Mouse (Mus musculus): Measurements from ENCODE around the gene Fat1.

- no peak for TF ChIP-seq CTCF (IDR thresholded peaks at IDR 0.05; ENCODE audit: low read depth, low read length)
- no peak for TF ChIP-seq GATA1 (IDR thresholded peaks at IDR 0.05; ENCODE audit: borderline replicate concordance, low read length)
- no peak for TF ChIP-seq TAL1 (conservative IDR thresholded peaks at IDR 0.05; ENCODE audit: low read depth, low read length)
- no peak for TF ChIP-seq POLR2AphosphoS5 (IDR thresholded peaks at IDR 0.05; ENCODE audit: insufficient replicate concordance, low read depth, low read length)
These were observed 63.5 kb downstream of the Fat1 start for GRCm38 (mm10) chr8:44998681-44999277.
